Mouse (Mus musculus) mature B cell (primary cell): ENCODE results near the gene Olfr1243.
"Not testable (repeated sequence)": the region's sequence is repeated elsewhere in the genome, so short reads cannot be mapped to it uniquely, and the experiment has no call there.

ENCODE experiments used
- in situ Hi-C: fragments of 300-500 bp; cut with MboI; formaldehyde crosslinking; loops from 2 replicates; pipeline ENCODE4 v1.14.3; 2019

The Olfr1243 gene

DNA sequence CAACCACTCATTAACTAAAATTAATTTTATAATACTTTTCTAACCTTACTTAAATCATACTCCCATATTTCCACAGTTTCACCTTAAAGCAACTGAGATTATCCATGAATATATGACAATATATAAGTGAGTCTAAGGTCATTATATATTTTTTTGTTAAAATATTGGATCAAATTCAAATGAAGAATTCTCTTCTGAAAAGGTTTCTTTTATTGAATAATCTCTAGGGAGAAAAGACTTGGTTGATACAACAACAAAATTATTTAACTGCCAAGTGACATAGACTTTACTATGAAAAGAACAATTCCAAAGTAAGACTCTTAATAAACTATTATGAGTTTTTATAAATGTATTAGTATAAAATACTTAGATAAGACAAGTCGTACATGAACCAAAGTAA, at the start of gene Olfr1243:
TSS of gene Olfr1243 (minus strand) at position 101 of the 400 bp plus-strand sequence.
- in situ Hi-C loops = no loop called here

DNA sequence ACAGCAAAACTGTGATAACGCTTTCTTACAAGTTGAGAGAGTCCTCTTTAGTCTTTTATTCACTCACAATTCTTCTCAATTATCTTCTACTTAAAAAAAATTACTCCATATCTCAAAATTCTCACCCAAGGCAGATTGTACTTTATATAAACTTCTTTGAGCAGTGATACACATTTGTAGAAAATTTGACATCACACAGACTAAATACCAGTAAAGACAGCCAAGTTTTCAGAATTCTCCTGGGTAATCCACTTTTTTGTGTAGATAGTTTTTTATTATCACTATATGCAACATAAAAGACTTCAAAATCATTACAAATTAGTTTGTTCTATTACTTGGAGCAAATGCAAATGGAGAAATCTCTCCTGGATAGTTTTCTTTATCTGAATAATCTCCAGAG, 47.1 kb upstream of the Olfr1243 start, which contains the start of gene Olfr1245:
TSS of gene Olfr1245 (minus strand) at position 101 of the 400 bp plus-strand sequence.
- in situ Hi-C loops = no loop called here

DNA sequence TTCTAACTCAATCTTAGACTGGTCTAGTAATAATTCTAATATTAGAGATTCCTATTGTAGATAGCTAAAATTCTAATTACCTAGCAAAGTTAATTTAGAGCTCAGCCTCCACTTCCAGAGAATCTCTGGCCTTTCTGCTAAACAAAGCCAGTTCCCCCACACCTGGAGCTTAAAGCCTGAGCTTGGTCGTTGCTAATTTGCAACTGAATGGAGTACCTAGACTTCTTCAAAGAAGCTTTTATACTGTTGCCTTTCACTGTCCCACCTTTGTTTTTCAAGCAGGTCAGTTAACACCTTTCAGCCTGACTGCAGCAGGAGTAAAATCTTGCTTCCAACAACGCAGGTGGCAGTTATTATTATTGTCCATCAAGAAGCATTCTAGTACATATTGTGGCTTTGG, 31.4 kb upstream of the Olfr1243 start:
- in situ Hi-C loops = not testable (repeated sequence)

DNA sequence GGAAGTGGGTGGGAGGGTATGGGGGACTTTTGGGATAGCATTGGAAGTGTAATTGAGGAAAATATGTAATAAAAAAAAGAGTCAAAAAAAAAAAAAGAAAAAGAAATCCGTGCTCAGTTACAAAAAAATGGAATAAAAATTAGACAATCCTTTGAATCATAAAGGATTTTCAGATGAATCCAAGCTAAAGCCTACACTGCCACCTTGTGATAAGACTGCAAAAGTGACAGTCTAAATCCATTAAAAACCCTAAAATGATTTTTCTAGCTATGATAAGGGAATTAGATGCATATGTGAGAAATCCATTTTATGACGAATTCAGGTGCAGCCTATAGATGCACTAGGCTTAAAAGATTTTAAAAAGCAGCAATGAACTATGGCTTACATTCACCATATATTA, 13.2 kb upstream of the Olfr1243 start:
- in situ Hi-C loops = no loop called here

DNA sequence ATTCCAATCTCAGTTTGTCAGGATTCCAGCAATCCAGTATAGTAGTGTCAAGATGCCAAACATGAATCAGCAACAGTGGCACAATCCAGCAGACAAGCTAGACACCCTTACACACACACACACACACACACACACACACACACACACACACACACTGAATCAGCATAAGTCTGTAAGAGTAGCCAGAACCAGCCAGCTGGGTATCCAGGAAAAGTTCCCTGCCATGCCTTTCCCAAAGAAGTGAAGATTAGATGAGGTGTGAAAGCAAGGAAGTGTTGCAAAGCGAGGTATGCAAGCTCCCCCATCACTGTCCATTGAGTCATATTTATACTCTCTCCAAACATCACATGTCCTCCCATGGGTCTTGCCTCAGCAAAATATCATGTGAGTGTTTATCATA, 8.6 kb upstream of the Olfr1243 start:
- in situ Hi-C loops = no loop called here

DNA sequence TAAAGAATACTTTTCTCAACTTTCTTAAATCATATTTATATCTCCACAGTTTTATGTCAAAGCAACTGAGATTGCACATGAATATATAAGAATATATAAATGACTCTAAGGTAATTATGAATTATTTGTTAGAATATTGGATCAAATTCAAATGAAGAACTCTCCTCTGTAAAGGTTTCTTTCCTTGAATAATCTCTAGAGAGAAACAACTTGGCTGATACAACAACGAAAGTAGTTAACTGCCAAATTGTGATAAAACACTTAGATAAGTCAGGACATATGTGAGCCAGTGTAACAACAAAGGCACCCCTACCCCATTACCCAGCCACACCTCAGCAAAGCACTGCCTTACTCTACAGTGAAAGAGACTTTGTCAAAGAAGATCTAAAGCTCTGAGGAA, 33.1 kb downstream of the Olfr1243 start, which contains the start of gene Olfr1242:
TSS of gene Olfr1242 (minus strand) at position 101 of the 400 bp plus-strand sequence.
- in situ Hi-C loops = no loop called here

DNA sequence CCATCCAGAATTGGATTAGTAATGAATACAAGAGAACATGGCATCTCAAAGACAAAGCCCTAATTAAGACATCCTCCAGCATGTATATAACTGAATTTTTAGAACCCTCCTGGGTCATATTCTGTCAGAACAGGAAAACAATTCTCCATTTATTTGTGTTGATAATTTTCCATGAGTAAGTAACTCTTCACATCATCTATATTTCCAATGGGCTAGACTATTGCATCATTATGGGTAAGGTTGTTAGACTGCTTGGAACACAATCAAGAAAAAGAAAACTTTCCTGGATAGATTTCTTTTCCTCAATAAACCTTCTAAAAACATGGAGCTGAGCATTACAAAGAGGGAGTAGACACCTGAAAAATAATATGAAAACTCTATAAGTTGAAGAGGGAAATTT, 44.3 kb downstream of the Olfr1243 start, which contains the start of gene Olfr1241:
TSS of gene Olfr1241 (minus strand) at position 101 of the 400 bp plus-strand sequence.
- in situ Hi-C loops = no loop called here
